Mouse (Mus musculus) olfactory bulb, adult 2 months (tissue): Measurements from ENCODE around the gene Rab31.

ENCODE experiments used
- CTCF ChIP-seq: fragments of 200-500 bp; IDR thresholded peaks from 2 replicates; pipeline ENCODE4 v1.5.1; 2012; ENCODE audit warnings: low read depth, mild to moderate bottlenecking, low read length, moderate library complexity; ENCODE audit not compliant: insufficient read depth
- POLR2A ChIP-seq: fragments of 200-500 bp; IDR thresholded peaks from 2 replicates; pipeline ENCODE4 v1.6.1; 2012; ENCODE audit warnings: mild to moderate bottlenecking, low read depth, low read length, moderate library complexity; ENCODE audit not compliant: insufficient read depth

- no peak for TF ChIP-seq POLR2A
- TF ChIP-seq CTCF, result no peak
Measured at GRCm38 (mm10) chr17:65647226-65647625, 125.3 kb downstream of the Rab31 start.
